8 mouse cellular contexts compared by ENCODE assay signal in genomic region chr12:16810525-16811431, GRCm38 (mm10). TPM values are rescaled to one million over a fixed set of nuclear protein-coding genes. Genes with fewer than 3 reads are reported as not detected.
A peak's percentile ranks its signal among the peaks of the same experiment; 100 is the strongest.
DNase-seq lines count a peak whose midpoint lies in the region; ATAC-seq and TF ChIP-seq lines count a peak whose summit lies in the region.

TSS of gene E2f6 (plus strand) at chr12:16810963.

- peaks cover 14% of the 10 kb centered on the region for H3K4me1 ChIP-seq in hindbrain, embryonic 16.5 days (ENCODE audit: control insufficient read depth, insufficient read depth, low read depth, low read length)

- H3K4me3 ChIP-seq in gastrocnemius, adult 2 months: peak within 1 kb of the TSS; percentile 91
- peak within 1 kb of the TSS; percentile 93 for H3K4me3 ChIP-seq in hindbrain, embryonic 16.5 days (ENCODE audit: low read length)
- H3K4me3 ChIP-seq in left cerebral cortex, adult 2 months: peak within 1 kb of the TSS; percentile 74
- peak within 1 kb of the TSS; percentile 43 for H3K4me3 ChIP-seq in macrophage (ENCODE audit: inconsistent target)

- H3K79me2 ChIP-seq in macrophage (ENCODE audit: inconsistent target): peaks cover 15% of the 10 kb centered on the region; the same call in 1 of the 2 replicates

- peak within 1 kb of the TSS; percentile 68 for H3K4me2 ChIP-seq in hindbrain, embryonic 16.5 days (ENCODE audit: low read length)

- peak within 1 kb of the TSS; percentile 95 for H3K9ac ChIP-seq in hindbrain, embryonic 16.5 days (ENCODE audit: low read depth, low read length)

- peak; percentile 84 for DNase-seq in ZHBTc4 (ENCODE audit: low read depth, low spot score)
- DNase-seq in cerebellum, postnatal 4 days (ENCODE audit: low spot score in 2 of 2): peak; percentile 51 to 83
- peak; percentile 88 for DNase-seq in gastrocnemius, adult 2 months
- peak; percentile 83 to 84 for DNase-seq in left cerebral cortex, adult 2 months (ENCODE audit: extremely low spot score in 1 of 2, low spot score in 2 of 2)
- peak; percentile 76 for DNase-seq in retina, postnatal 7 days (ENCODE audit: low read depth, low spot score)
- peak; percentile 83 for DNase-seq in urinary bladder, adult 2 months (ENCODE audit: low spot score)

- peak; percentile 87 for ATAC-seq in hindbrain, embryonic 16.5 days

- H3K27me3 ChIP-seq in hindbrain, embryonic 16.5 days (replicated peaks; ENCODE audit: control insufficient read depth, insufficient read depth, low read length): no peaks in the 10 kb centered on the region

- 5% methylated on average over 76 of the region's 81 CpGs for WGBS in hindbrain, embryonic 16.5 days
- WGBS in macrophage (ENCODE audit: missing documents): 5% methylated on average over 81 of the region's 81 CpGs

- intact Hi-C loops in gastrocnemius, adult 2 months (cut with DNase I): no loop called here
- intact Hi-C loops in left cerebral cortex, adult 2 months (cut with DNase I): loop anchor here (5.0 to 10.0 kb wide), 2 partner anchors 457 to 534 kb away; partner anchors contain the start of genes Nol10 and Pdia6

- no peaks in the 10 kb centered on the region for H3K36me3 ChIP-seq in hindbrain, embryonic 16.5 days (ENCODE audit: control insufficient read depth, insufficient read depth, low read length)
- no peaks in the 10 kb centered on the region for H3K36me3 ChIP-seq in macrophage (ENCODE audit: inconsistent target)

- TF ChIP-seq CTCF in gastrocnemius, adult 2 months (IDR thresholded peaks at IDR 0.05): no peak
- TF ChIP-seq CTCF in left cerebral cortex, adult 2 months (IDR thresholded peaks at IDR 0.05): no peak; the same call in 1 of the 2 replicates

- H3K27ac ChIP-seq in gastrocnemius, adult 2 months: peak within 1 kb of the TSS; percentile 88
- peak within 1 kb of the TSS; percentile 83 for H3K27ac ChIP-seq in hindbrain, embryonic 16.5 days (ENCODE audit: low read depth, low read length)
- peak within 1 kb of the TSS; percentile 93 for H3K27ac ChIP-seq in left cerebral cortex, adult 2 months
- H3K27ac ChIP-seq in macrophage: no peak within 1 kb of the TSS

- H3K9me3 ChIP-seq in hindbrain, embryonic 16.5 days (ENCODE audit: control insufficient read depth, low read length): no peaks in the 10 kb centered on the region

RNA-seq across cellular contexts. Expression of gene E2f6, which starts in this region (rescaled TPM):
- total RNA-seq in gastrocnemius, adult 2 months (2021): 100 to 1,000 TPM; 139 to 159 TPM
- polyA plus RNA-seq in hindbrain, embryonic 16.5 days (2015; fragmentation: Nextera tagmentation; extraction: Ambion mirVana): 28.9 and 30.2 TPM in 2 replicates
- 10 to 100 TPM; 38.1 to 45.8 TPM for total RNA-seq in left cerebral cortex, adult 2 months (2021)
- total RNA-seq in macrophage (2018; cell fraction: chromatin; rRNA removed): 10 to 100 TPM in 12 of 26 experiments, 1 to 10 TPM in 14; 2.6 to 20.5 (median 8.1) TPM
- 10 to 100 TPM in 17 of 26 experiments, 1 to 10 TPM in 9; 5.8 to 15.7 (median 11.2) TPM for total RNA-seq in macrophage (2018; cell fraction: cytosol; rRNA removed)
- total RNA-seq in macrophage (2018; cell fraction: nucleus; rRNA removed): 10 to 100 TPM in 8 of 26 experiments, 1 to 10 TPM in 18; 3.9 to 33.8 (median 6.8) TPM
- 9.4 to 23.3 TPM (median 14.9 TPM) in 3 replicates for polyA plus RNA-seq in macrophage (2018)
- 26.5 and 27.9 TPM in 2 replicates for polyA plus RNA-seq in urinary bladder, adult 2 months (2012; rRNA removed)

Comparison
In these comparisons a context has a peak if more than half of its experiments do, and no peak if none do; other contexts are left out.
1. H3K4me3 ChIP-seq: peak in every context shown above with its lines; median percentile 93 in hindbrain, embryonic 16.5 days; 91 in gastrocnemius, adult 2 months; 74 in left cerebral cortex, adult 2 months; 43 in macrophage.